In genomic region chr5:121949050-121949443, GRCm38 (mm10) we compare ENCODE assay signal across 8 mouse cellular contexts.
DNase-seq lines count a peak whose midpoint lies in the region; ATAC-seq lines count a peak whose summit lies in the region.

No protein-coding gene starts in this region.

- peaks cover 17% of the 10 kb centered on the region for H3K27me3 ChIP-seq in kidney, embryonic 15.5 days
- H3K27me3 ChIP-seq in forebrain, embryonic 15.5 days, result no peaks in the 10 kb centered on the region
- peaks cover 14% of the 10 kb centered on the region for H3K27me3 ChIP-seq in limb, embryonic 13.5 days
- H3K27me3 ChIP-seq in neural tube, embryonic 14.5 days (ENCODE audit: control insufficient read depth, insufficient read depth, low read length), result no peaks in the 10 kb centered on the region

- H3K9me3 ChIP-seq in kidney, embryonic 15.5 days (replicated peaks), result no peaks in the 10 kb centered on the region
- no peaks in the 10 kb centered on the region for H3K9me3 ChIP-seq in forebrain, embryonic 15.5 days
- H3K9me3 ChIP-seq in limb, embryonic 13.5 days, result no peaks in the 10 kb centered on the region
- no peaks in the 10 kb centered on the region for H3K9me3 ChIP-seq in neural tube, embryonic 14.5 days (ENCODE audit: control insufficient read depth, low read length)

- H3K9ac ChIP-seq in kidney, embryonic 15.5 days, result no peak overlapping the region
- H3K9ac ChIP-seq in forebrain, embryonic 15.5 days (replicated peaks), result 0 out of 2 replicates have a peak overlapping the region, but pooled peaks have one; percentile 44
- H3K9ac ChIP-seq in limb, embryonic 13.5 days, result no peak overlapping the region
- H3K9ac ChIP-seq in neural tube, embryonic 14.5 days (replicated peaks; ENCODE audit: low read depth, low read length), result peak overlapping the region; percentile 42; the same call in 1 of the 2 replicates

- H3K4me1 ChIP-seq in kidney, embryonic 15.5 days, result peaks cover 45% of the 10 kb centered on the region
- H3K4me1 ChIP-seq in forebrain, embryonic 15.5 days, result peaks cover 35% of the 10 kb centered on the region
- peaks cover 42% of the 10 kb centered on the region for H3K4me1 ChIP-seq in limb, embryonic 13.5 days
- H3K4me1 ChIP-seq in neural tube, embryonic 14.5 days (ENCODE audit: control insufficient read depth, insufficient read depth, low read length), result peaks cover 31% of the 10 kb centered on the region

- no peaks in the 10 kb centered on the region for H3K36me3 ChIP-seq in kidney, embryonic 15.5 days
- H3K36me3 ChIP-seq in forebrain, embryonic 15.5 days, result no peaks in the 10 kb centered on the region
- no peaks in the 10 kb centered on the region for H3K36me3 ChIP-seq in limb, embryonic 13.5 days
- H3K36me3 ChIP-seq in neural tube, embryonic 14.5 days (ENCODE audit: control insufficient read depth, insufficient read depth, low read length), result no peaks in the 10 kb centered on the region

- ATAC-seq in kidney, embryonic 15.5 days (replicated peaks; ENCODE audit: low FRiP score), result peak; percentile 30; the same call in 1 of the 2 replicates
- ATAC-seq in forebrain, embryonic 15.5 days (replicated peaks), result peak; percentile 42
- no peak for ATAC-seq in limb, embryonic 13.5 days (ENCODE audit: low FRiP score, low read depth)
- peak; percentile 52; the same call in 1 of the 2 replicates for ATAC-seq in neural tube, embryonic 14.5 days (ENCODE audit: low read depth)

- H3K4me2 ChIP-seq in kidney, embryonic 15.5 days, result peak overlapping the region; percentile 63
- H3K4me2 ChIP-seq in forebrain, embryonic 15.5 days (replicated peaks), result peak overlapping the region; percentile 53
- peak overlapping the region; percentile 70 for H3K4me2 ChIP-seq in limb, embryonic 13.5 days (replicated peaks)
- peak overlapping the region; percentile 59; the same call in 1 of the 2 replicates for H3K4me2 ChIP-seq in neural tube, embryonic 14.5 days (ENCODE audit: low read depth, low read length)

- 10% methylated on average over 8 of the region's 8 CpGs for WGBS in kidney, embryonic 15.5 days
- WGBS in forebrain, embryonic 15.5 days, result 10% methylated on average over 8 of the region's 8 CpGs
- WGBS in limb, embryonic 13.5 days, result 3% methylated on average over 8 of the region's 8 CpGs
- whole genome bisulfite sequencing in neural tube, embryonic 14.5 days, result 3% methylated on average over 8 of the region's 8 CpGs

- H3K4me3 ChIP-seq in kidney, embryonic 15.5 days (replicated peaks), result peak overlapping the region; percentile 34
- H3K4me3 ChIP-seq in forebrain, embryonic 15.5 days, result peak overlapping the region; percentile 34; the same call in 1 of the 2 replicates
- peak overlapping the region; percentile 39 for H3K4me3 ChIP-seq in limb, embryonic 13.5 days
- H3K4me3 ChIP-seq in neural tube, embryonic 14.5 days (ENCODE audit: low read depth, low read length), result no peak overlapping the region

- H3K27ac ChIP-seq in kidney, embryonic 15.5 days, result peak overlapping the region; percentile 64
- H3K27ac ChIP-seq in forebrain, embryonic 15.5 days (replicated peaks), result peak overlapping the region; percentile 90
- H3K27ac ChIP-seq in limb, embryonic 13.5 days, result peak overlapping the region; percentile 70
- H3K27ac ChIP-seq in neural tube, embryonic 14.5 days (ENCODE audit: low read depth, low read length), result peak overlapping the region; percentile 90

- no peak for DNase-seq in kidney, adult 9 months
- no peak for DNase-seq in spleen, adult 12 weeks (ENCODE audit: low spot score)
- DNase-seq in ovary, postnatal 36 days (ENCODE audit: low spot score), result no peak
- DNase-seq in T-cell, adult 2 months (ENCODE audit: low spot score), result no peak

Comparison
In these comparisons a context has a peak if more than half of its experiments do, and no peak if none do; other contexts are left out.
1. H3K9ac ChIP-seq: peak in forebrain, embryonic 15.5 days (single experiment) and neural tube, embryonic 14.5 days (single experiment); none in kidney, embryonic 15.5 days (single experiment) and limb, embryonic 13.5 days (single experiment).
2. Peak in every context shown above with its lines, with median percentiles within 50 percentile points of each other: H3K27ac ChIP-seq and H3K4me2 ChIP-seq.